Mouse (Mus musculus) ES-E14 (cell line): ENCODE measurements around the gene Rhebl1.

Experiments
- MAFK ChIP-seq: IDR thresholded peaks from 2 replicates; pipeline ENCODE4 v1.6.1; 2014; ENCODE audit warnings: mild to moderate bottlenecking, low read depth, low read length, inconsistent platforms; ENCODE audit not compliant: insufficient read depth
- ZC3H11A ChIP-seq: IDR thresholded peaks from 2 replicates; pipeline ENCODE4 v1.6.1; 2012; ENCODE audit warnings: low read depth, mild to moderate bottlenecking, inconsistent platforms, low read length, borderline replicate concordance

DNA sequence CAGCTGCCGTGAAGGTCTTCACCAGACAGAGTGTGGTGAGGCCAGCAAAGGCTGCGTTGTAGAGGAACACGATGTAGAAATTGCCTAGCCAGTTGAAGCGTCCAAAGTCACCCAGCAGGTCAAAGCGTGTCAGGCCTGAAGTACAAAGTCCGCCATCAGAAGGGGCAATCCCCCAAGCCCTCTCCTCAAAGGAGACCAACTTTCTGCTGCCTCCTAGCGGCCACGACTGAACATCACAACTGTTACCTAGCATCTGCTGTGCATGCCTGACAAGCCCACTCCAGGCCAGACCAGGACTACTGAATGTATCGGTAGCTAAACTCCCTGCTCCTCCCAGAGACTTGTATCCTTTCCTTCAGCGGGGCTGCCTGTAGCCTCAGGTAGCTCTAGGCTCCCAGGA lies 10.4 kb upstream of the Rhebl1 start:
- TF ChIP-seq MAFK (no peak), ZC3H11A (no peak)
